Mouse (Mus musculus) liver, embryonic 12.5 days (tissue): Measurements from ENCODE around the gene Cyp4v3. TPM values are rescaled to one million over a fixed set of nuclear protein-coding genes. Genes with fewer than 3 reads are reported as not detected.
"Not testable (repeated sequence)": the region's sequence is repeated elsewhere in the genome, so short reads cannot be mapped to it uniquely, and the experiment has no call there.

ENCODE experiments used
- ATAC-seq: fragments of 200-750 bp; cut with Nextera tagmentation; 2 replicates; pipeline ENCODE4 v1.8.0; 2017; ENCODE audit warnings: moderate number of reproducible peaks, mild to moderate bottlenecking, moderate library complexity
- H3K27ac ChIP-seq: fragments of 300-500 bp; sonication (generic); 2 replicates; pipeline ENCODE4 v1.5.1; 2016; ENCODE audit warnings: mild to moderate bottlenecking
- H3K27me3 ChIP-seq: fragments of 300-500 bp; sonication (generic); replicated peaks from 2 replicates; pipeline ENCODE4 v1.6.1; 2016; ENCODE audit warnings: mild to moderate bottlenecking, moderate library complexity
- H3K36me3 ChIP-seq: fragments of 300-500 bp; sonication (generic); 2 replicates; pipeline ENCODE4 v1.6.1; 2016; ENCODE audit warnings: mild to moderate bottlenecking, moderate library complexity
- H3K4me1 ChIP-seq: fragments of 300-500 bp; sonication (generic); 2 replicates; pipeline ENCODE4 v1.6.1; 2016
- H3K4me2 ChIP-seq: fragments of 300-500 bp; sonication (generic); 2 replicates; pipeline ENCODE4 v1.6.1; 2016; ENCODE audit warnings: mild to moderate bottlenecking, moderate library complexity
- H3K4me3 ChIP-seq: fragments of 300-500 bp; sonication (generic); 2 replicates; pipeline ENCODE4 v1.5.1; 2016; ENCODE audit warnings: mild to moderate bottlenecking, moderate library complexity
- H3K9ac ChIP-seq: fragments of 300-500 bp; sonication (generic); 2 replicates; pipeline ENCODE4 v1.6.1; 2016; ENCODE audit warnings: mild to moderate bottlenecking, moderate library complexity
- H3K9me3 ChIP-seq: fragments of 300-500 bp; sonication (generic); replicated peaks from 2 replicates; pipeline ENCODE4 v1.6.1; 2016; ENCODE audit warnings: mild to moderate bottlenecking, moderate library complexity
- WGBS: fragments of 180-500 bp; shearing (Covaris S2); methylation state at CpG from one replicate; pipeline ENCODE4 v1.1.7; 2016; ENCODE audit not compliant: insufficient replicate concordance; 5-methylcytosine and 5-hydroxymethylcytosine counted together
- polyA plus RNA-seq: library from polyadenylated mRNA; unstranded; fragments of >200 nt; fragmentation: Nextera tagmentation; extraction: Ambion mirVana; gene quantifications from 2 replicates; pipeline ENCODE4 v1.2.1, GENCODE M21; 2016

Cyp4v3 gene
- polyA plus RNA-seq, 1 experiment from 2014 or later, result 1.8 TPM

DNA sequence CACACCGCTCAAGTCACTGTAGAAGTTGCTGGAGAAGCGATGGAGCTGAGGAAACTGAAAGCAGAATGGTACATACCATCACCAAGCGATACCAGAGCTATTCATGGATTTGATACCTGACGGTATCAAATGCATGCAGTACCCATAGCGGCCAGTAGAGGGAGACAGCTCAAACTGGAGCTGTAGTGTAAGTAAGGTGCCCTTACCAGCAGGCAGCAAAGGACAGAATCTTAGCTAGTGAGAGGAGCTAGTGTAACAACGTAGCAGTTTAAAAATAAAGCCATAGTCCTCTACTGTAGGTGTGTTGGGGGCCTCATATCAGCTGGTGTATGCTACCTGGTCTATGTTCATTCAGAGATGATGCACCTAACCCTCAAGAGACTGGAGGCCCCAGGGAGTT is 12.0 kb upstream of the Cyp4v3 start:
- Histone ChIP-seq H3K4me1 (no peaks in the 10 kb centered on the region), H3K27ac (no peak overlapping the region), H3K9me3 (no peaks in the 10 kb centered on the region), H3K27me3 (no peaks in the 10 kb centered on the region), H3K4me3 (no peak overlapping the region), H3K36me3 (peaks cover 4% of the 10 kb centered on the region; the same call in 1 of the 2 replicates), H3K9ac (no peak overlapping the region), H3K4me2 (no peak overlapping the region)
- 17% methylated on average over 6 of the region's 6 CpGs for WGBS
- no peak for ATAC-seq

DNA sequence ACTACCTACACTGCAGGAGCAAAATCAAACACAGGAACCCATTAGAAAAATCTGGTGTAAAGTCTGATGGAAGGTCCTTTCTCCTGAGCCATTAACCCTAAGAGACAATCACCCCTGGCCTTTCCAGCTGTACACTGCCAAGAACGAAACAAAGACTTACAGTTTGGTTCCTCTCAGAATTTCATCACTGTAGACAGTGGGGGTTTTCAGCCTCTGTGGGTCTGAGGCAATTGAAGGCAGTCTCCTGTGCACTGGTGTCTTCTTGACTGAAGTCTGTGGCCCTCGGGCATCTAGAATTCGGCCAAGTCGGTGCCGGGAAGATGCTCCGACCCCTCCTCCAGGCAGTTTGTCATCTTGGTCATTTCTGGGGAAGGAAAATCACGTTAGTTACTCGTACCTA is 11.3 kb upstream of the Cyp4v3 start:
- Histone ChIP-seq H3K4me3 (no peak overlapping the region), H3K36me3 (peaks cover 4% of the 10 kb centered on the region; the same call in 1 of the 2 replicates), H3K27ac (no peak overlapping the region), H3K4me2 (no peak overlapping the region), H3K4me1 (no peaks in the 10 kb centered on the region), H3K9ac (no peak overlapping the region), H3K9me3 (no peaks in the 10 kb centered on the region), H3K27me3 (no peaks in the 10 kb centered on the region)
- ATAC-seq, result no peak
- 76% methylated on average over 8 of the region's 8 CpGs for whole genome bisulfite sequencing

DNA sequence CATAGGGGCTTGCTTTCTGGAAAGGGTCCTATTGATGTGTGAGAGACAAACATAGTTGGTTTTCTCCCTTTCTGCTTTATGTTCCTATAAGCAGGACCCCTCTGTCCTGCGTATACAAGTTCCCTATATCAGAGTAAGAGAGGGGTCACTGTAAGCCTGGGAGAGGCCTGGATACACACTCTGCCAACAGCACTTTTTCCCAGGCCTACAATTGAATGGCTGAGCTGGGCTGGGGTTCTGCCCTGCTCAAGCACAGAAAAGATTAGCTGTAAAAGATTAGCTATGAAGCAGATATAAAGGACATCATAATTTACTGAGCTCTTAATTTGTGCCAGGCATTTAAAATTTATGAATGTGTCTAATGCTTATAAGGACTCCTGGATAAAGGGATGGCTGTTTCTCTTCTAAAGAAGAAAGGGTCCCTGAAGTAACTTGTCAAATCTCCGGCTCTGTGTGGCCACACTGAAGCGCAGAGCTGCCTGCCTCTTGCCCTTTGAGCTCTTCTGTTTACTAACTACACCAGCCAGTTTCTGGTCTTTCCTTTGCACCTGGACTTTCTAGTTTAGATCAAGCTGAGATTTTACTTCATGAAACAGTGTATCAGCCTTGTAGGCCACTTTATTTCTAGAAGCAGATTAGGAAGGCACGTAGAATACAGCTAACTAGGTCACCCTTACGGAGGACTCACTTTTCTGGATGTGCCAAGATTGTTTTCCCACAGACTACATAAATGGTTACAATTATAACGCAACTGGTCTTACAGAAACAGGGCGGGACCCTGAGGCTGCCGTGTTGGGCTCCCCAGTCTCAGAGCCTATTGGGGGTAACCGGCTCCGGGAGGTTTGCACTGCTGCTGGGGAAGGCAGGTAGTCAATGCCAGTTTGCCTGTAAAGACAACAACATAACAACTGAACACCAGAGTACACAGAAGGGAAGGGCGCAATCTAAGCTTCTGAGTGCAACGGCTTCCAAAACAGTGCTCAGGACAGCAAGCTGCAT is 8.9 kb upstream of the Cyp4v3 start:
- Histone ChIP-seq H3K27me3 (no peaks in the 10 kb centered on the region), H3K27ac (peak overlapping the region; percentile 65), H3K4me1 (no peaks in the 10 kb centered on the region), H3K4me2 (no peak overlapping the region), H3K36me3 (no peaks in the 10 kb centered on the region), H3K4me3 (no peak overlapping the region), H3K9ac (no peak overlapping the region), H3K9me3 (no peaks in the 10 kb centered on the region)
- 71% methylated on average over 12 of the region's 12 CpGs for WGBS
- peak; percentile 51; the same call in 1 of the 2 replicates for ATAC-seq

- H3K9ac ChIP-seq, result no peak overlapping the region
These were observed 477 bp upstream of the Cyp4v3 start for GRCm38 (mm10) chr8:45333493-45333892.

DNA sequence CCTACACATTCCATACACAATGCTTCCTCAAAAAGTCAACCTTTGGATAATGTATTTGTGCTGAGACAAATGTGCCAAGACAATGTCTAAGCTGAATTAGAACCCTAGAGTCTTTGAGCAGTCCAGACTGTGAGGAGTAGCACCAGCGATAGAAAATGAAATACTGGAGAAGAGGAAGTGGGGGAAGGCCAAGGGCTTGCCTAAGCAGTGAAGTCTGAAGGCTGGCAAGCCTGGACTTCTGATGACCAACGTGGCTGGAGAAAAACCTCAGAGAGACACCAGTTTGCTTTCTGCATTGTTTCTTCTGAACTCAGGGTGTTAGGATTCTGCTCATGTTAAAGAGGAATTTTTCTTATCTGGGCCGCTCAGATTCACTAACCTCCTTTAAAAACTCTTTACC is 2.2 kb downstream of the Cyp4v3 start:
- 39% methylated on average over 3 of the region's 3 CpGs for WGBS
- Histone ChIP-seq H3K4me2 (no peak overlapping the region), H3K36me3 (no peaks in the 10 kb centered on the region), H3K27ac (no peak overlapping the region), H3K9me3 (no peaks in the 10 kb centered on the region), H3K27me3 (peaks cover 9% of the 10 kb centered on the region; the same call in 1 of the 2 replicates), H3K9ac (no peak overlapping the region), H3K4me1 (peaks cover 3% of the 10 kb centered on the region; the same call in 1 of the 2 replicates), H3K4me3 (no peak overlapping the region)
- ATAC-seq, result no peak

More at GRCm38 (mm10) chr8:45333493-45333892, 477 bp upstream of the Cyp4v3 start:
- Histone ChIP-seq H3K27me3 (peaks cover 9% of the 10 kb centered on the region; the same call in 1 of the 2 replicates), H3K4me2 (peak overlapping the region; percentile 69), H3K36me3 (no peaks in the 10 kb centered on the region), H3K27ac (no peak overlapping the region), H3K4me1 (peaks cover 3% of the 10 kb centered on the region; the same call in 1 of the 2 replicates), H3K9me3 (no peaks in the 10 kb centered on the region), H3K4me3 (peak overlapping the region; percentile 58)
- WGBS, result 2% methylated on average over 8 of the region's 8 CpGs
- ATAC-seq, result peak; percentile 58; the same call in 1 of the 2 replicates

- 71% methylated on average over 6 of the region's 6 CpGs for WGBS
- no peaks in the 10 kb centered on the region for H3K36me3 ChIP-seq
- no peak overlapping the region for H3K9ac ChIP-seq
- no peaks in the 10 kb centered on the region for H3K9me3 ChIP-seq
- H3K4me3 ChIP-seq, result no peak overlapping the region
- no peak overlapping the region for H3K27ac ChIP-seq
- no peak overlapping the region for H3K4me2 ChIP-seq
- no peak for ATAC-seq
- peaks cover 3% of the 10 kb centered on the region; the same call in 1 of the 2 replicates for H3K4me1 ChIP-seq
- peaks cover 9% of the 10 kb centered on the region; the same call in 1 of the 2 replicates for H3K27me3 ChIP-seq
These were observed 3.6 kb downstream of the Cyp4v3 start for GRCm38 (mm10) chr8:45329206-45329980.

GRCm38 (mm10) chr8:45327076-45327475 is 5.9 kb downstream of the Cyp4v3 start:
- H3K9ac ChIP-seq, ATAC-seq: not testable (repeated sequence)

GRCm38 (mm10) chr8:45324151-45324550 is 8.9 kb downstream of the Cyp4v3 start:
- Histone ChIP-seq H3K9me3 (no peaks in the 10 kb centered on the region), H3K36me3 (no peaks in the 10 kb centered on the region), H3K27me3 (no peaks in the 10 kb centered on the region), H3K4me2 (no peak overlapping the region), H3K9ac (no peak overlapping the region), H3K4me3 (no peak overlapping the region), H3K4me1 (no peaks in the 10 kb centered on the region), H3K27ac (no peak overlapping the region)
- 71% methylated on average over 4 of the region's 4 CpGs for WGBS
- ATAC-seq, result no peak

More at GRCm38 (mm10) chr8:45327076-45327475, 5.9 kb downstream of the Cyp4v3 start:
- H3K4me3 ChIP-seq, H3K4me1 ChIP-seq, H3K4me2 ChIP-seq, H3K27ac ChIP-seq, H3K27me3 ChIP-seq, H3K9me3 ChIP-seq, H3K36me3 ChIP-seq: not testable (repeated sequence)

DNA sequence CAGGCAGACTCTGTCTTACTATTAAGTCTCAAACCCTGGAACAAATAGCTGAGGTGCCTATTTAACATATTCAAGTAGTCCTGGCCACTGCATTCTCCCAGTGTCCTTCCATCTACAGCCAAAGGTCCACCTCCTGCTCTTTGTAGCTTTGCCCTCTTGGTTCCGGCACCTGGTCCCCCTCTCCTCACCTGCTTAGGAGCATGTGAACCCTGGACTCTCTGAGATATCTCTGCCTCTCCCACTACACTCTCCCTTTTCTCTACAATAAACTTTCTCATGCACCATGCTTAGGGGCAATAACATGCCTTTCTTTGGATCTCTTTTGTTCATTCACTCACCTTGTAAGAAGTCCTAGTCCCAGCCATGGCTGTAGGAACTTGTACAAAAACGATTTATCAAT is 11.7 kb downstream of the Cyp4v3 start:
- H3K9ac ChIP-seq, result no peak overlapping the region
- no peak for ATAC-seq
- no peak overlapping the region for H3K4me2 ChIP-seq
- no peaks in the 10 kb centered on the region for H3K36me3 ChIP-seq
- H3K4me3 ChIP-seq, result no peak overlapping the region
- no peaks in the 10 kb centered on the region for H3K4me1 ChIP-seq
- H3K27ac ChIP-seq, result no peak overlapping the region
- WGBS, result 59% methylated on average over 2 of the region's 2 CpGs
- no peaks in the 10 kb centered on the region for H3K27me3 ChIP-seq
- no peaks in the 10 kb centered on the region for H3K9me3 ChIP-seq

- no peak overlapping the region for H3K27ac ChIP-seq
- no peaks in the 10 kb centered on the region for H3K4me1 ChIP-seq
- ATAC-seq, result no peak
- H3K36me3 ChIP-seq, result no peaks in the 10 kb centered on the region
- WGBS, result 33% methylated on average over 1 of the region's 1 CpGs
- no peaks in the 10 kb centered on the region for H3K27me3 ChIP-seq
- H3K4me3 ChIP-seq, result no peak overlapping the region
- H3K9ac ChIP-seq, result no peak overlapping the region
- H3K9me3 ChIP-seq, result no peaks in the 10 kb centered on the region
- no peak overlapping the region for H3K4me2 ChIP-seq
These were observed 12.1 kb downstream of the Cyp4v3 start for GRCm38 (mm10) chr8:45320930-45321329.

GRCm38 (mm10) chr8:45310967-45311366 is 22.0 kb downstream of the Cyp4v3 start:
- Histone ChIP-seq H3K4me3 (no peak overlapping the region), H3K4me1 (no peaks in the 10 kb centered on the region), H3K27me3 (no peaks in the 10 kb centered on the region), H3K9ac (no peak overlapping the region), H3K4me2 (no peak overlapping the region), H3K36me3 (no peaks in the 10 kb centered on the region), H3K27ac (no peak overlapping the region), H3K9me3 (no peaks in the 10 kb centered on the region)
- WGBS, result 62% methylated on average over 4 of the region's 4 CpGs
- ATAC-seq, result no peak

GRCm38 (mm10) chr8:45308366-45308765 is 24.6 kb downstream of the Cyp4v3 start, which contains the start of gene Gm45753:
Gene Gm45753 (minus strand): TSS chr8:45308466.
- Histone ChIP-seq H3K4me3 (no peak within 1 kb of the TSS), H3K27me3 (no peaks in the 10 kb centered on the region), H3K4me1 (no peaks in the 10 kb centered on the region), H3K9me3 (no peaks in the 10 kb centered on the region), H3K4me2 (no peak within 1 kb of the TSS), H3K27ac (no peak within 1 kb of the TSS), H3K36me3 (no peaks in the 10 kb centered on the region), H3K9ac (no peak within 1 kb of the TSS)
- WGBS, result 78% methylated on average over 13 of the region's 13 CpGs
- ATAC-seq, result no peak
